Mouse (Mus musculus) midbrain, postnatal 0 days (tissue): ENCODE measurements around the gene Supt20. TPM values are rescaled to one million over a fixed set of nuclear protein-coding genes. Genes with fewer than 3 reads are reported as not detected.

Experiments used
- ATAC-seq: fragments of 200-750 bp; cut with Nextera tagmentation; 2 replicates; pipeline ENCODE4 v1.8.0; 2017; ENCODE audit warnings: moderate number of reproducible peaks, mild to moderate bottlenecking, moderate TSS enrichment, moderate library complexity; ENCODE audit not compliant: low FRiP score
- DNase-seq: peaks from one replicate; pipeline ENCODE4 v3.0.0-alpha.2; 2015; ENCODE audit warnings: low spot score
- H3K27ac ChIP-seq: fragments of 300-500 bp; sonication (generic); 2 replicates; pipeline ENCODE4 v1.5.1; 2014; ENCODE audit warnings: low read depth, mild to moderate bottlenecking, low read length, mixed read lengths
- H3K27me3 ChIP-seq: fragments of 300-500 bp; sonication (generic); 2 replicates; pipeline ENCODE4 v1.6.1; 2014; ENCODE audit warnings: low read length, control low read depth, mixed read lengths; ENCODE audit not compliant: insufficient read depth
- H3K36me3 ChIP-seq: fragments of 300-500 bp; sonication (generic); 2 replicates; pipeline ENCODE4 v1.6.1; 2014; ENCODE audit warnings: low read length, control low read depth, mixed read lengths; ENCODE audit not compliant: insufficient read depth
- H3K4me1 ChIP-seq: fragments of 300-500 bp; sonication (generic); 2 replicates; pipeline ENCODE4 v1.6.1; 2014; ENCODE audit warnings: mild to moderate bottlenecking, control low read depth, antibody characterized with exemption, low read length, mixed read lengths; ENCODE audit not compliant: insufficient read depth
- H3K4me2 ChIP-seq: fragments of 300-500 bp; sonication (generic); 2 replicates; pipeline ENCODE4 v1.6.1; 2014; ENCODE audit warnings: low read depth, mild to moderate bottlenecking, low read length, mixed read lengths; ENCODE audit not compliant: poor library complexity, severe bottlenecking
- H3K4me3 ChIP-seq: fragments of 300-500 bp; sonication (generic); 2 replicates; pipeline ENCODE4 v1.5.1; 2014; ENCODE audit warnings: low read depth, mild to moderate bottlenecking, low read length, moderate library complexity
- H3K9ac ChIP-seq: fragments of 300-500 bp; sonication (generic); replicated peaks from 2 replicates; pipeline ENCODE4 v1.6.1; 2014; ENCODE audit warnings: mild to moderate bottlenecking, low read length, moderate library complexity, mixed read lengths; ENCODE audit not compliant: poor library complexity, severe bottlenecking
- H3K9me3 ChIP-seq: fragments of 300-500 bp; sonication (generic); 2 replicates; pipeline ENCODE4 v1.6.1; 2016; ENCODE audit warnings: low read length, control low read depth
- CTCF ChIP-seq: IDR thresholded peaks from 2 replicates; pipeline ENCODE4 v1.5.1; 2016; ENCODE audit warnings: antibody characterized with exemption, mild to moderate bottlenecking
- WGBS: fragments of 180-500 bp; shearing (Covaris S2); extraction: QIAGEN DNeasy Blood & Tissue Kit; methylation state at CpG from one replicate; pipeline ENCODE4 v1.1.7; 2014; 5-methylcytosine and 5-hydroxymethylcytosine counted together
- polyA plus RNA-seq: library from polyadenylated mRNA; unstranded; fragments of >200 nt; fragmentation: Nextera tagmentation; extraction: Ambion mirVana; gene quantifications from 2 replicates; pipeline ENCODE4 v1.2.1, GENCODE M21; 2015
- total RNA-seq: library from RNA; depleted of rRNA; stranded (reverse); fragments of >200 nt; gene quantifications from 2 replicates; pipeline ENCODE4 v1.2.3, GENCODE M21; 2014; rRNA removed

Gene Supt20
- total and polyA plus RNA-seq, 2 experiments from 2014 or later: 34.7 to 60.8 TPM

DNA sequence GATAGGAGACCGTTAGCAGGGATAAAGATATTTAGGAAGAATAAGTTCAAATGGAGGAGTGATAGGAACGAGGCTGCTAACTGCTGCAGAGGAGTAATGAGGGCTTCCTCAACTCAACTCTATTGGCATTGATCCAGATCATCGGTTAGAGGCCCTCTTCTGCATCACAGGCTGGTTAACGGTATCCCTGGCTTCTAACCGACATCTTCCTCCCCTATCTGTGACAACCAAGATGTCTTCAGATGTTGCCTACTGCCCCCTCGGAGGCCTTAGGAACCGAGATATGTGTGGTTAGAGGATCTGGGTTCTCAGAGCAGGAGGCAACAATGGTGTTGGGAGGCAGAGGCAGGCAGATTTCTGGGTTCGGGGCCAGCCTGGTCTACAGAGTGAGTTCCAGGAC lies 76.0 kb downstream of the Supt20 start:
- Histone ChIP-seq H3K9me3 (no peaks in the 10 kb centered on the region), H3K9ac (no peak overlapping the region), H3K27ac (no peak overlapping the region), H3K27me3 (no peaks in the 10 kb centered on the region), H3K36me3 (no peaks in the 10 kb centered on the region), H3K4me2 (no peak overlapping the region), H3K4me1 (no peaks in the 10 kb centered on the region), H3K4me3 (no peak overlapping the region)
- ATAC-seq (no peak), DNase-seq (no peak)
- TF ChIP-seq CTCF: no peak
- 93% methylated on average over 8 of the region's 8 CpGs for WGBS

DNA sequence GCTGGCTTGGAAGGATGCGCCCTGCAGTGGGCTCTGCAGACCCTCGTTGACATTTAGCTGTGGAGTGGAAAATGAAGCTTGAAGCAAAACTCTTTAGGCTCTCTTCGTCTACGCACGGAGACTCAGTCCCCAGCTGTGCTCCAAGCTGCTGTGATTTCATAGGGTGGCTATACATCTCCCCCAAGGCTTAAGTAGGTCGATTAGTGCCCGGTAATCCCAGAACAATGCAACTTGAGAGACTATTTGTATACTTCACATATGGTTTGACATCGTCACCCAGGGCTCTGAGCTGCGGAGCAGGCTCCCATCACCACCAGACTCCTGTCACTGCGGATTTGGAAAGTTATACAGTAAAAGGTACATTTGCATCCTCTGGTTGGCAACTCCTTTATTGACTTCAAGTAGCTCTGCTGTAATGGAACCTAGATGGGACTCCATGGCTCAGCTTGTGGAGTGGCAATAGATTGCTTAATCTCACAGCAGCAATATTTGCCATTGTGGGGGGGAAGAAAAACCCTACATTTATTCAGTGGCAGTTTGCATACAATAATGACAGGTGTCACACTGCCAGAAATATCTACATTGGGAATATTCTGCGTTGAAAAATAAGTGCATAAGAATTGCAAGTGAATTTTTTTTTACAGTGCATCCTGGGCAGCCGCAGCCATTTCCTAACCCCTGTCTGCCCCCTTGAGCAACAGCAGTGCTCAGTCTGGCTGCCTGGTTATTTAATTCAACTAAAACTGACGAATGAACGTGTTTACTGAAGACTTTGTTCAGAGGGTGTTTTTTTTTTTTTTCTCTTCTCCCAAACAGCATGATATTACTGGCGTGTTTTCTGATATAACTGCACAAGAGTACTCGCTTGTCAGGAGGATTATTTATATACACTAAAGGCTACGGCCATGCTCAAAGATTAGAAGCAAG lies 77.0 kb downstream of the Supt20 start:
- Histone ChIP-seq H3K4me3 (no peak overlapping the region), H3K4me2 (no peak overlapping the region), H3K4me1 (no peaks in the 10 kb centered on the region), H3K9me3 (no peaks in the 10 kb centered on the region), H3K9ac (no peak overlapping the region), H3K27me3 (no peaks in the 10 kb centered on the region), H3K27ac (no peak overlapping the region), H3K36me3 (no peaks in the 10 kb centered on the region)
- no peak for DNase-seq
- 43% methylated on average over 17 of the region's 17 CpGs for WGBS
- no peak for ATAC-seq
- TF ChIP-seq CTCF: no peak

DNA sequence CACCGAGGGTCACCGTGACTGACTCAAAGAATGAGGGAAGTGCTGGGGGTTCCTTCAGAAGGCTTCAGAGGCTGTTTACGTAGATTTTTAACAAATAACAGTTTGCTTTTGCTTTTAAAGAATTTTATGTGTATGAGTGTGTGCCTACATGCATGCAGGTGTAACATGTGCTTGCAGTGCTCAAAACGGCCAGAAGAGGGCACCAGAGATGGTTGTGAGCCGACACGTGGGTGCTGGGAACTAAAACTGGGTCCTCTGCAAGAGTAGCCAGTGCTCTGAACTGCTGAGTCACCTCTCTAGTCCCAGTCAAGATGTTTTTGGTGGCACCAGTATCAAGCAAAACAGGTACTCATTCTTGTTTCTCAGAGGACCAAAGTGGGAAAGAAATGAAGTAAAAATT lies 81.0 kb downstream of the Supt20 start:
- ATAC-seq (no peak), DNase-seq (no peak)
- H3K27me3 ChIP-seq: no peaks in the 10 kb centered on the region
- no peak overlapping the region for H3K4me2 ChIP-seq
- H3K9me3 ChIP-seq: no peaks in the 10 kb centered on the region
- H3K27ac ChIP-seq: no peak overlapping the region
- 86% methylated on average over 6 of the region's 6 CpGs for WGBS
- H3K4me1 ChIP-seq: no peaks in the 10 kb centered on the region
- H3K4me3 ChIP-seq: no peak overlapping the region
- H3K36me3 ChIP-seq: no peaks in the 10 kb centered on the region
- H3K9ac ChIP-seq: no peak overlapping the region
- peak; percentile 21; the same call in 1 of the 2 replicates for TF ChIP-seq CTCF

DNA sequence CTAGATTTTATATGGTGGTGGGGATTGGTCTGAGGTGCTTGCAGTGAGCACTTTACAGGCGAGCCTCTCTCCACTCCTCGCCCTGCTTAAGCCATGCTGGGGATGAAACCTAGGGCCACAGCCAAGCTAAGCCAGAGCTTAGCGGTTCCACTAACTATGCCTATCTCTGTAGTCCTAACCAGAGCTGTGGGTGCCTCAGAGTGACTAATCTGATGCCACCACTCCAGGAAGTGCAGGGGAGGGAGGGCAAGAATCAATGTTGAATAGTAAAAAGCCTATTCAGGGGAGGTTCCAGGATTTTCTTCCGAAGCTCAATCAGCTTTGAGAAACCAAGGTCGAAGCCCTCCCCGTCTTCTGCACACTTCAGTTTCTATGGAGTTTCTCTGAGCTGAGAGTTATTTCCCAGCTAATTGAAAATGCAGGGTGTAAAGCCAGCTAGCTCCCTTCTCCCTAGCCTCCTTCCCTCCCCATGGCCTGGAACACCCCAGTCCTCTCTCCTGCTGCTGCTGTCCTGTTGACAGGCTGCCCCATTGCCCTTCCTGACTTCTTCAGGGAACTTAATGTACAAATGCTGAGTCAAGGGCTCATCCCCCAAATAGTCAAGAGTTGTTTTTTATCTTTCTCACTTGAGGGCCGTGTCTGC lies 83.5 kb downstream of the Supt20 start:
- WGBS: 61% methylated on average over 7 of the region's 7 CpGs
- ATAC-seq (no peak), DNase-seq (no peak)
- H3K27ac ChIP-seq: no peak overlapping the region
- no peaks in the 10 kb centered on the region for H3K4me1 ChIP-seq
- H3K9ac ChIP-seq: no peak overlapping the region
- H3K36me3 ChIP-seq: no peaks in the 10 kb centered on the region
- no peak for TF ChIP-seq CTCF
- H3K4me3 ChIP-seq: no peak overlapping the region
- no peak overlapping the region for H3K4me2 ChIP-seq
- no peaks in the 10 kb centered on the region for H3K9me3 ChIP-seq
- H3K27me3 ChIP-seq: no peaks in the 10 kb centered on the region

Other genes starting within 250 kb of the Supt20 start
- gene Gm21958, start 21.5 kb downstream of the Supt20 start, total RNA-seq: not detected in 2 replicates
- 0.87 TPM in 1 of 2 replicates, not detected in the other for gene Gm21958, start 21.5 kb downstream of the Supt20 start, polyA plus RNA-seq
- gene Exosc8, start 42.6 kb downstream of the Supt20 start, total RNA-seq: 41.4 and 44.3 TPM in 2 replicates
- 68.4 and 71.4 TPM in 2 replicates for gene Exosc8, start 42.6 kb downstream of the Supt20 start, polyA plus RNA-seq
- gene Alg5, start 42.7 kb downstream of the Supt20 start, total RNA-seq: 18.9 and 27.3 TPM in 2 replicates
- gene Alg5, start 42.7 kb downstream of the Supt20 start, polyA plus RNA-seq: 65.8 and 65.9 TPM in 2 replicates
- 4.6 and 6.0 TPM in 2 replicates for gene Smad9, start 62.8 kb downstream of the Supt20 start, total RNA-seq
- 0.67 and 0.69 TPM in 2 replicates for gene Smad9, start 62.8 kb downstream of the Supt20 start, polyA plus RNA-seq
- 44.8 and 65.9 TPM in 2 replicates for gene Rfxap, start 115.0 kb downstream of the Supt20 start, total RNA-seq
- 42.6 and 48.2 TPM in 2 replicates for gene Rfxap, start 115.0 kb downstream of the Supt20 start, polyA plus RNA-seq
- 26.7 and 29.0 TPM in 2 replicates for gene Sertm1, start 223.1 kb downstream of the Supt20 start, total RNA-seq
- 1.9 and 2.0 TPM in 2 replicates for gene Sertm1, start 223.1 kb downstream of the Supt20 start, polyA plus RNA-seq